Mouse (Mus musculus) lung, embryonic 15.5 days (tissue): ENCODE data around the gene Leprot. TPM values are rescaled to one million over a fixed set of nuclear protein-coding genes. Genes with fewer than 3 reads are reported as not detected.

Experiments
- ATAC-seq: fragments of 200-750 bp; cut with Nextera tagmentation; 2 replicates; pipeline ENCODE4 v1.8.0; 2017; ENCODE audit warnings: moderate number of reproducible peaks, borderline replicate concordance; ENCODE audit not compliant: low FRiP score, low TSS enrichment; ENCODE audit errors: extremely low read depth
- H3K27ac ChIP-seq: fragments of 300-500 bp; sonication (generic); 2 replicates; pipeline ENCODE4 v1.5.1; 2015; ENCODE audit warnings: moderate library complexity, mild to moderate bottlenecking, inconsistent platforms
- H3K27me3 ChIP-seq: fragments of 300-500 bp; sonication (generic); 2 replicates; pipeline ENCODE4 v1.6.1; 2015; ENCODE audit warnings: inconsistent platforms
- H3K36me3 ChIP-seq: fragments of 300-500 bp; sonication (generic); 2 replicates; pipeline ENCODE4 v1.6.1; 2015; ENCODE audit warnings: inconsistent platforms
- H3K4me1 ChIP-seq: fragments of 300-500 bp; sonication (generic); 2 replicates; pipeline ENCODE4 v1.6.1; 2015; ENCODE audit warnings: inconsistent platforms
- H3K4me2 ChIP-seq: fragments of 300-500 bp; sonication (generic); 2 replicates; pipeline ENCODE4 v1.6.1; 2015; ENCODE audit warnings: inconsistent platforms, mild to moderate bottlenecking, moderate library complexity
- H3K4me3 ChIP-seq: fragments of 300-500 bp; sonication (generic); 2 replicates; pipeline ENCODE4 v1.5.1; 2015; ENCODE audit warnings: mild to moderate bottlenecking, inconsistent platforms
- H3K9ac ChIP-seq: fragments of 300-500 bp; sonication (generic); 2 replicates; pipeline ENCODE4 v1.6.1; 2015; ENCODE audit warnings: inconsistent platforms
- H3K9me3 ChIP-seq: fragments of 300-500 bp; sonication (generic); 2 replicates; pipeline ENCODE4 v1.6.1; 2016; ENCODE audit warnings: inconsistent platforms
- WGBS: fragments of 180-500 bp; shearing (Covaris S2); methylation state at CpG from one replicate; pipeline ENCODE4 v1.1.7; 2015; 5-methylcytosine and 5-hydroxymethylcytosine counted together
- polyA plus RNA-seq: library from polyadenylated mRNA; unstranded; fragments of >200 nt; fragmentation: Nextera tagmentation; extraction: Ambion mirVana; gene quantifications from 2 replicates; pipeline ENCODE4 v1.2.1, GENCODE M21; 2015

The Leprot gene
- polyA plus RNA-seq, 1 experiment from 2014 or later, result 93.6 TPM

DNA sequence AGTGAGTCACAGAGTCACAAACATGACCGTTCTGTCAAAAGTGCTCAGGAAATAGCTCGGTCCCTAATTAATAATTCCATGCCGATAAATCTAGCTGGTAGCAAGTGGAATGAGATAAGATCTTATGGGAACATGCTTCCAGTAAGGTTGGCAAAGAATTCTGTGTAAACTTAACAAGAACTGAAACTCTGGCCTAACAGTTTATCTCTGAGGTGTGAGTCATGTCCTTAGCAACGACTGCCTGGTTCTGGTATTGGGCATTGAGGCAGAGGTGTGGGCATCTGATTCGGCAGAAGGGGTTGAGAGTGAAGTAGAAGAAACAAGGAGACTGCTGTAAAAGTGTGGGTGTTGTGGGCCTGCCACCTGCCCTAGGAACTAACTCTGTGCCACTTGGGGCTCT, 22.3 kb downstream of the Leprot start:
- Histone ChIP-seq H3K9me3 (no peaks in the 10 kb centered on the region), H3K4me2 (no peak overlapping the region), H3K4me1 (no peaks in the 10 kb centered on the region), H3K36me3 (no peaks in the 10 kb centered on the region), H3K4me3 (no peak overlapping the region), H3K27me3 (no peaks in the 10 kb centered on the region), H3K9ac (no peak overlapping the region), H3K27ac (no peak overlapping the region)
- no peak for ATAC-seq
- 68% methylated on average over 5 of the region's 5 CpGs for WGBS

DNA sequence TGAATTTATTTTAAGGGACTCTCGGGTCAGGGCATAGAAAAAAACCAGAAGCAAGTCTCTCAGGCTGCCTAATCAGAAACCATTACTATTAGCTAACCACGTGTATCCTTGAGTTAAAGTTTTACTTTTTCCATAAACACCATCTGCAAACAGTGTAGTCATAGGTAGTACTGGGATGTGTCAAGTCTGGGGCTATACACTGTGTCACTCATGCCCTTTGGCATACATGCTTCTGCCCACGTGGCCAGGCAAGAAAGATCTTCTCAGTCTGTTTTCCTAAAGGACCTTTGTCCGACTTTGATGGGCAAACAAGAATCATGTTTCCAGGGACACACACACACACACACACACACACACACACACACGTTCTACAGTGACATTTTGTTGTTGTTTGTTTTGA, 27.3 kb downstream of the Leprot start:
- Histone ChIP-seq H3K4me3 (no peak overlapping the region), H3K4me1 (no peaks in the 10 kb centered on the region), H3K27ac (no peak overlapping the region), H3K4me2 (no peak overlapping the region), H3K27me3 (no peaks in the 10 kb centered on the region), H3K9ac (no peak overlapping the region), H3K36me3 (no peaks in the 10 kb centered on the region), H3K9me3 (no peaks in the 10 kb centered on the region)
- WGBS, result 62% methylated on average over 5 of the region's 5 CpGs
- ATAC-seq, result no peak

DNA sequence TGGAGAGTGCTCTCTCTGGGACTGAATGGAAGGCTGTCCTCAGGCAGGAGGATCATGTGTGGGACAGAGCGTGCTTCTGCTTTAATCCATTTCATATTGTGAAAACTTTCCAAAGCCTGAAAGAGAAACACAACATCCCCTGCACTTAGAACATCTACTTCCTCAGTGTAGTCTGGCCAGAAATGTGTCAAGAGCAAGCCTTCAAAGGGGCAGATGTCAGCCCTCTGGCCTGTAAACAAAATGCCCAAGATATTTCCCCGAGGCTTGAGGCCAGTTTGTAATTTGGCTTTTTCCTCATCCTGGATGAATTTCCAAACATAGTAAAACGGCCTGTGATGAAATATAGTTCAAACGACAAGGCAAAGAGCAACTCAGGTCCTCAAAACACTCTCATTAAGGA, 28.2 kb downstream of the Leprot start:
- Histone ChIP-seq H3K27me3 (no peaks in the 10 kb centered on the region), H3K4me2 (no peak overlapping the region), H3K36me3 (no peaks in the 10 kb centered on the region), H3K4me1 (no peaks in the 10 kb centered on the region), H3K4me3 (no peak overlapping the region), H3K9ac (no peak overlapping the region), H3K27ac (no peak overlapping the region), H3K9me3 (no peaks in the 10 kb centered on the region)
- ATAC-seq, result peak; percentile 74
- 29% methylated on average over 4 of the region's 4 CpGs for WGBS

DNA sequence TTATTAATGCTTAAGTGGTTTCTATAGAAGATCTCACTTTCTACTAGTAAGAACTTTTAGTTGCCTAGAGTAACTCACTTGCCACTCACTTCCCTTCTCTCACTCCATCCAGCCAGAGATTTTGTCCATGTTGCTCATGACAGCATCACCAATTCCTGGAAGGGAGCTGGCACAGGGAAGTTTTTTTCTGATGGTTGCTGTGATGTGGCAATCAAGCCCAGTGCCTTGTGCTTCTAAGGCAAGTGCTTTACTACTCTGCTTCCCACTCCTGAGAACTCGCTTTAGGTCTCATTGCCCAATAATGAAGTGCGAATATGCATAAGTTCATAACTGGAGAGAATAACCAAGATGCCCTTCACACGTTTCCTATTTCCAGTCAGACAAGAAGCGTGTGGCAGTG, 35.1 kb downstream of the Leprot start:
- H3K4me3 ChIP-seq, result no peak overlapping the region
- WGBS, result 90% methylated on average over 4 of the region's 4 CpGs
- H3K27ac ChIP-seq, result no peak overlapping the region
- no peaks in the 10 kb centered on the region for H3K9me3 ChIP-seq
- no peak overlapping the region for H3K4me2 ChIP-seq
- ATAC-seq, result no peak
- H3K36me3 ChIP-seq, result no peaks in the 10 kb centered on the region
- H3K9ac ChIP-seq, result no peak overlapping the region
- H3K4me1 ChIP-seq, result no peaks in the 10 kb centered on the region
- no peaks in the 10 kb centered on the region for H3K27me3 ChIP-seq

DNA sequence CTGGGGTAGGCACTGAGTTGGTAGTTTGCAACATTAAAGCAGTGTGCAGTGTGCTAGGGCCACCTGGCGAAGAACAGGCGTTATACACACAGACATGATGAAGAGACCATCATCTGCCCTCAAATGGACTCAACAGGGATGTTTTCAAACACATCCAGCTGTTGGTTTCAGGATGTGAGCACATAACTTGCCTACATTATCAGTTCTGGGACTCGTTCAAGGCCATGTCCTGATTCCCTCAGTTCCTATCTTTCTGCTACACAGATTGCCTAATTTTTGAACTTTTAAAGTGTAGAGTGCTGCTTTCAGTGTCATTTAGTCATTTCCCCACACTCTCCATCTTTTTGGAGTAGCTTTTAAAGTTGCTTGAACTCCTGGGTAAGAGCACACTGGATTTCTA, 35.6 kb downstream of the Leprot start:
- Histone ChIP-seq H3K27ac (no peak overlapping the region), H3K4me3 (no peak overlapping the region), H3K27me3 (no peaks in the 10 kb centered on the region), H3K4me2 (no peak overlapping the region), H3K9ac (no peak overlapping the region), H3K36me3 (no peaks in the 10 kb centered on the region), H3K9me3 (no peaks in the 10 kb centered on the region), H3K4me1 (no peaks in the 10 kb centered on the region)
- ATAC-seq, result no peak
- WGBS, result 47% methylated on average over 3 of the region's 3 CpGs

DNA sequence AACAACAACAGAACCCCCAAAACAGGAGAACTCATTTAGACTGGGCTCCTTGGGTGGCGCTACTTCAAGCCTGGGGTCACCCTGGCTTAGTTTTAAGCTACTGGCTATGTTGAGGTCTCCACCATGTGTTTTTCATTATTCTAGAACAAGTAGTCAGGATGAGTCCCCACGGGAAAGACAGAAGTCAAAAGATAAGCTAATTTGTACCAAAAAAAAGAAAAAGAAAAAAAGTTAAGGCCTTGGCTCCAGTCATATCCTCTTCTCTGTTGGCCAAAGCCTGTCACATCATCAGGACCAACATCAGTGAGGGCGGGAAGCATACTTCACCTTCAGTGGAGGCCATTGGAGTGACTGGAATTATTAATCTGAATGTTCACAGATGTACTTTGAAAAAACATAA, 37.3 kb downstream of the Leprot start:
- no peak overlapping the region for H3K4me3 ChIP-seq
- 72% methylated on average over 3 of the region's 3 CpGs for WGBS
- H3K4me2 ChIP-seq, result no peak overlapping the region

DNA sequence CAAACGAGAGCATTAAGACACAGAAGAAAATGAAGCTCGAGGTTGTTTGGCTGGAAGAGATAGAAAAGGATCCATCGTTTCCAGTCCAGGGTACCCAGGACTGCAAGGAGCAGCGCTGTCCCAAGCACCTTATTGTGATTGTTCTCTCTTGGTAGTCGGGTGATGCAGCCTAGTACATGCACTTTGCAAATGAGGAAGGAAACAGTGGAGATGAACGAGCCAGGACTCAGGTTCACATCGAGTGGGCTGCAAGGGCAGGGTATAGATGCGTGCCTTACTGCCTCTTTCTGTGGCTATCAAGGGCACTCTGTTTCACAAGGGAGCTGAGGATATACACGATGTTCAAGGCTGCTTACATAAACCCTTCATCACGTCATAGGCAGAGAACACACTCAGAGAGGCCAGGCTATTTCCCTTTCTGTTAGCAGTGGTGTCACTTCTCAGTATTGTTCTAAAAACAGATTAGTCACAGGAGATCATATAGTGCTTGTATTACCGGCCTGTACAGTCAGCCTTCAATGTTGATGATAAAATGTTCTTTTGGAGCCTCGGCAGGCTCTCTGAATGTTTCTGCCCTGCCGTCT, 38.8 kb downstream of the Leprot start:
- Histone ChIP-seq H3K4me3 (no peak overlapping the region), H3K4me2 (no peak overlapping the region), H3K27ac (no peak overlapping the region), H3K36me3 (no peaks in the 10 kb centered on the region), H3K9me3 (no peaks in the 10 kb centered on the region), H3K9ac (no peak overlapping the region), H3K4me1 (no peaks in the 10 kb centered on the region), H3K27me3 (no peaks in the 10 kb centered on the region)
- no peak; the same call in 1 of the 2 replicates for ATAC-seq
- 60% methylated on average over 13 of the region's 13 CpGs for WGBS

More for the DNA sequence above, 37.3 kb downstream of the Leprot start:
- H3K4me1 ChIP-seq, result no peaks in the 10 kb centered on the region
- no peaks in the 10 kb centered on the region for H3K9me3 ChIP-seq
- no peak for ATAC-seq
- no peaks in the 10 kb centered on the region for H3K27me3 ChIP-seq
- no peaks in the 10 kb centered on the region for H3K36me3 ChIP-seq
- H3K27ac ChIP-seq, result no peak overlapping the region
- no peak overlapping the region for H3K9ac ChIP-seq

DNA sequence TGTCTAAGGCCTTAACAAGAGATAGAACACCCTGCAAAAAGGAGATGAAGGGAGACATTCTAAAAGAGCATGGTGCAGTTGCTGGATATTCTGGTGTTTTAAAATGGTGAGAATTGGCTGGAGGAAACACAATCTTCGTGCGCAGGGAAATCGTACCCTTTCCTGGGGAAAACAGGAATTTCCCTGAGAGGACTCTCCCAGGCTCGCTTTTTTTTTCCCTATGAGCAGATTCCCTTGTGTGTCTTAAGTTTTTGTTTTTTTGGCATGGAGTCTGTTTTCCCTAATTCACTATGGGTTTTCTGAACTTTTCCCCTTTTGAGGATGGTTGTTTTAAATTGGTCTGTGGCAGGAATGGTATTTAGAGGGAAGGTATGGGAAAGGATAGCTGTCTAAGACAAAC, 41.7 kb downstream of the Leprot start:
- Histone ChIP-seq H3K27ac (no peak overlapping the region), H3K27me3 (no peaks in the 10 kb centered on the region), H3K36me3 (no peaks in the 10 kb centered on the region), H3K4me1 (0 out of 2 replicates have a peak, but pooled peaks cover 4% of the 10 kb centered on the region), H3K9me3 (no peaks in the 10 kb centered on the region), H3K4me2 (no peak overlapping the region), H3K9ac (no peak overlapping the region), H3K4me3 (no peak overlapping the region)
- no peak for ATAC-seq
- 85% methylated on average over 4 of the region's 4 CpGs for WGBS

DNA sequence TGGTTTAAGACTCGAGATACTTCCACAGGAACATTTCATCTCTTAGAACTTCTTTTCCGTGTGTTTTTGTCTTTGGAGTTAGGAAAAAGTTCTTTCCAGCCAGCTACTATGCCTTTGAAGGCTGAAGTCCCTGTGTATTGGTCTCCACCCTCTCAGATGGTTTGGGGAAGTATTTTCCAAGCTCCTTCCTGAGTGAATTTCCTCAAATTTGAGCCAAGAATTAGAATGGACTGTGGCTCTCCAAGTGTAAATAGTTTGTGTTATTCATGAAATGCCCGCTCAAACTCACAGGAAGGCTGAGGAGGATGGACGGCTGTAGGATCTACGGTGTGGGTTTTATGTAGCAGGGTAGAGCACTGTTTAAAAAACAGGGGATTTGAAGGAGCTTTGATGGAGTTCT, 42.1 kb downstream of the Leprot start:
- Histone ChIP-seq H3K4me2 (no peak overlapping the region), H3K27ac (no peak overlapping the region), H3K36me3 (no peaks in the 10 kb centered on the region), H3K4me1 (0 out of 2 replicates have a peak, but pooled peaks cover 6% of the 10 kb centered on the region), H3K9ac (no peak overlapping the region), H3K27me3 (no peaks in the 10 kb centered on the region), H3K4me3 (no peak overlapping the region), H3K9me3 (no peaks in the 10 kb centered on the region)
- 58% methylated on average over 5 of the region's 5 CpGs for WGBS
- ATAC-seq, result no peak

DNA sequence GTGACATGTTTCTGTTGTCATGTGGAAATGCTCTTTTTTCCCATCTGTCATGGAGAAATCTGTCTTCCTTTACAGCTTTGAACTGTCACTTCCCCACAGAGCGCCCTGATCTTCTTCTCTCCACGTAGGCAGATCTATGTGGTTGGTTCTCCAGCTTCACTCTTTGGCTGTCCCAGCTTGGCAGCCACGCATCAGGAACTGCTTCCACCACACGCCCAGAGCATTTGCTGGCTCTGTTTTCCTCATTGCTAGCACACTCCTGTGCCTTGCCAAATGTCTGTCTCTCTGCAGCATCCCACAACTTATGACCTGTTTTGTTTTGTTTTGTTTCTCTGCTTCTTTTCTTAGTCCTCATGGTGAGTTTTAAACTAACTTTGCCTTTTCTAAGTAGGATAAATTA, 45.4 kb downstream of the Leprot start:
- Histone ChIP-seq H3K27ac (no peak overlapping the region), H3K4me1 (0 out of 2 replicates have a peak, but pooled peaks cover 8% of the 10 kb centered on the region), H3K27me3 (no peaks in the 10 kb centered on the region), H3K9ac (no peak overlapping the region), H3K9me3 (no peaks in the 10 kb centered on the region), H3K36me3 (no peaks in the 10 kb centered on the region), H3K4me3 (no peak overlapping the region), H3K4me2 (no peak overlapping the region)
- WGBS, result 52% methylated on average over 4 of the region's 4 CpGs
- ATAC-seq, result peak; percentile 69; the same call in 1 of the 2 replicates

DNA sequence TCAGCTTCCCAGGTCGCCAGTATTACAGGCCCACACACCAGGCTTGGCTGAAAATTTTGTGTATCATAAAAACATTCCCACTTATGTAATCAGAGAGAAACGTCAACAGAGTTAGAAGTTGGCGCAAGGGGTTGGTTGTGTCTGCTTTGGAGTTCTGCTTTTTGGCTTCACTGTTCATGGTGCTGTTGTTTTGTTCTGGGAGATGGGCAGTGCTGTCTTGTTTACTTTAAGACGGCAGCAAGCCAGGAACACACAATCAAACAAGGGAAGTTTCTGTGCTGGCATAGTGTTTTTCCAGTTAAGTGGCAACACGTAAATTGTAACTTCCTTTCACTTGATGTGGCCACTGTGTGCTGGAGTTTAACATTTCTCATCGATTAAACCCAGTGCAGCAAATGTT, 47.0 kb downstream of the Leprot start:
- H3K4me2 ChIP-seq, result no peak overlapping the region
- no peaks in the 10 kb centered on the region for H3K36me3 ChIP-seq
- ATAC-seq, result peak; percentile 56; the same call in 1 of the 2 replicates
- H3K4me1 ChIP-seq, result peaks cover 14% of the 10 kb centered on the region; the same call in 1 of the 2 replicates
- H3K9ac ChIP-seq, result no peak overlapping the region
- 34% methylated on average over 6 of the region's 6 CpGs for WGBS
- no peaks in the 10 kb centered on the region for H3K9me3 ChIP-seq
- no peaks in the 10 kb centered on the region for H3K27me3 ChIP-seq
- H3K27ac ChIP-seq, result peak overlapping the region; percentile 64; the same call in 1 of the 2 replicates
- H3K4me3 ChIP-seq, result no peak overlapping the region

DNA sequence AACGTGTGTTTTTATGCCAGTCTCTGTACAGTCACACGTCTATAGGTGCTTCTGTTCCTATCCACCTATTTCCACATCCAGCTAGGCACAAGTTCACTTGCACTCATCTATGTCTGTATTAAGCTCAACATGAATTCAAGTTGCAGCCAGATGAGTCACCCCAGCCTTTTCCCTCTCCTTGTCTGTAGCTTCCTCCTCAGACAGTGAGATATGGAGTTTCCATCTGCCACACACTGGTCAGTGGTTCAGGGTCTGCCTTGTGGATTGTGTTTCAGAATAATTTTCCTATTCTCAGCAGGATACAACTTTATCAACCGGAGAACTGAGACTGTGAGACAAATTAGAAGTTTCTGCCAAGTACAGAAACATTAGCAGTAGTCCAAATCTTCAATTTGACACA, 49.7 kb downstream of the Leprot start:
- Histone ChIP-seq H3K27ac (no peak overlapping the region), H3K9ac (no peak overlapping the region), H3K4me3 (no peak overlapping the region), H3K36me3 (no peaks in the 10 kb centered on the region), H3K9me3 (no peaks in the 10 kb centered on the region), H3K4me2 (no peak overlapping the region), H3K4me1 (peaks cover 24% of the 10 kb centered on the region; the same call in 1 of the 2 replicates), H3K27me3 (no peaks in the 10 kb centered on the region)
- no peak for ATAC-seq
- 79% methylated on average over 3 of the region's 3 CpGs for WGBS

DNA sequence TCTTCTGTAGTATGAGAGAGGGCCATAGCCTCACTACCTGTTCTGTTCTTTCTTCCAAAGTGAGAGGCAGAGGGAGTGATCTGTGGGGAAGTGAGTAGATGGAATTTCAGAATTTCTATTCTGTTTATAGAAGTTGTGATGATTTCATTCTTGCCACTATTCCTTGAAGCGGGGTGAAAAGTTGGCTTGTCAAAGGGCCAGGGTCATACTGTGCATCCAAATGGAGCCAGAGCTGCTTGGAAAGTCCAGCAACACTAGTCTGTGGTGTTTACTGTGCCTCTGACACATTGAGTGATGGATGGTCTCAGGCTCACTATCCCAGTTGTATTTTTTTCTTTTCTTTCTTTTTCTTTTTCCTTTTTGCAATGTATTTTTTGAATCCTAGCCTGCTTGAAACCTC, 51.9 kb downstream of the Leprot start:
- peak; percentile 53 for ATAC-seq
- Histone ChIP-seq H3K36me3 (no peaks in the 10 kb centered on the region), H3K4me2 (no peak overlapping the region), H3K27me3 (no peaks in the 10 kb centered on the region), H3K4me3 (no peak overlapping the region), H3K27ac (no peak overlapping the region), H3K4me1 (peaks cover 19% of the 10 kb centered on the region; the same call in 1 of the 2 replicates), H3K9ac (no peak overlapping the region), H3K9me3 (no peaks in the 10 kb centered on the region)
- WGBS, result 50% methylated on average over 1 of the region's 1 CpGs
